Mouse (Mus musculus) layer of hippocampus, postnatal 14 days (tissue): ENCODE data around the gene D930020B18Rik. TPM values are rescaled to one million over a fixed set of nuclear protein-coding genes. Genes with fewer than 3 reads are reported as not detected.

Source experiments
- DNase-seq, 2 experiments: peaks; one replicate each; pipeline ENCODE4 v3.0.0; 2021 to 2022; ENCODE audit warnings: low spot score in 2 of 2, mixed read lengths in 1 of 2
- total RNA-seq, 2 experiments: library from RNA; stranded (reverse); gene quantifications; 2 replicates each; pipeline ENCODE4 v1.2.3; 2021

The D930020B18Rik gene
- total RNA-seq, 2 experiments from 2014 or later = 0.29 TPM; not detected in 1

GRCm38 (mm10) chr10:121701296-121702248, 60.2 kb downstream of the D930020B18Rik start:
- peak; percentile 40 to 71 for DNase-seq

- DNase-seq = no peak
These were observed 62.2 kb downstream of the D930020B18Rik start for GRCm38 (mm10) chr10:121703619-121704018.

GRCm38 (mm10) chr10:121704871-121705270, 63.5 kb downstream of the D930020B18Rik start:
- no peak for DNase-seq

- DNase-seq = peak in 1 of 2 experiments; percentile 7
These were observed 64.2 kb downstream of the D930020B18Rik start for GRCm38 (mm10) chr10:121705399-121706163.

GRCm38 (mm10) chr10:121716862-121717261, 75.5 kb downstream of the D930020B18Rik start:
- no peak for DNase-seq

- DNase-seq = no peak
These were observed 77.7 kb downstream of the D930020B18Rik start for GRCm38 (mm10) chr10:121718896-121719585.

- no peak for DNase-seq
These were observed 79.3 kb downstream of the D930020B18Rik start for GRCm38 (mm10) chr10:121720701-121721100.

- DNase-seq = no peak
These were observed 85.1 kb downstream of the D930020B18Rik start for GRCm38 (mm10) chr10:121726505-121726904.

GRCm38 (mm10) chr10:121727151-121727550, 85.8 kb downstream of the D930020B18Rik start:
- no peak for DNase-seq

GRCm38 (mm10) chr10:121728226-121728625, 86.8 kb downstream of the D930020B18Rik start:
- no peak for DNase-seq

- DNase-seq = no peak
These were observed 89.8 kb downstream of the D930020B18Rik start for GRCm38 (mm10) chr10:121731048-121731725.

- DNase-seq = no peak
These were observed 91.2 kb downstream of the D930020B18Rik start for GRCm38 (mm10) chr10:121732542-121732941.

GRCm38 (mm10) chr10:121737256-121737655, 95.9 kb downstream of the D930020B18Rik start:
- no peak for DNase-seq

GRCm38 (mm10) chr10:121739548-121740505, 98.4 kb downstream of the D930020B18Rik start, which contains the start of gene BC048403:
Gene BC048403 (plus strand): TSS chr10:121739937.
- peak; percentile 78 to 88 for DNase-seq

- no peak for DNase-seq
These were observed 100.9 kb downstream of the D930020B18Rik start for GRCm38 (mm10) chr10:121742336-121742735.
